Mouse (Mus musculus) thymus, adult 2 months (tissue): ENCODE measurements around the gene AU021092. TPM values are rescaled to one million over a fixed set of nuclear protein-coding genes. Genes with fewer than 3 reads are reported as not detected.
"Not testable (repeated sequence)": the region's sequence is repeated elsewhere in the genome, so short reads cannot be mapped to it uniquely, and the experiment has no call there.

Experiments
- DNase-seq: peaks from one replicate; pipeline ENCODE4 v3.0.0; 2021
- H3K27ac ChIP-seq: fragments of 200-500 bp; 2 replicates; pipeline ENCODE4 v1.5.1; 2012; ENCODE audit warnings: low read length, control low read depth; ENCODE audit not compliant: control insufficient read depth, insufficient read depth
- H3K27me3 ChIP-seq: fragments of 200-500 bp; 2 replicates; pipeline ENCODE4 v1.6.1; 2012; ENCODE audit warnings: mild to moderate bottlenecking, low read length, moderate library complexity, mixed read lengths; ENCODE audit not compliant: control insufficient read depth, insufficient read depth
- H3K36me3 ChIP-seq: fragments of 200-500 bp; 2 replicates; pipeline ENCODE4 v1.6.1; 2012; ENCODE audit warnings: mild to moderate bottlenecking, low read length, moderate library complexity; ENCODE audit not compliant: control insufficient read depth, insufficient read depth
- H3K4me1 ChIP-seq: fragments of 200-500 bp; replicated peaks from 2 replicates; pipeline ENCODE4 v1.6.1; 2012; ENCODE audit warnings: low read length; ENCODE audit not compliant: control insufficient read depth, insufficient read depth
- H3K4me3 ChIP-seq: fragments of 200-500 bp; 2 replicates; pipeline ENCODE4 v1.5.1; 2012; ENCODE audit warnings: mild to moderate bottlenecking, low read length, control low read depth, moderate library complexity; ENCODE audit not compliant: control insufficient read depth, insufficient read depth
- CTCF ChIP-seq: fragments of 200-500 bp; IDR thresholded peaks from 2 replicates; pipeline ENCODE4 v1.5.1; 2012; ENCODE audit warnings: mild to moderate bottlenecking, control low read depth, low read length, moderate library complexity, borderline replicate concordance; ENCODE audit not compliant: control insufficient read depth, poor library complexity, insufficient read depth; ENCODE audit errors: extremely low read depth
- POLR2A ChIP-seq: fragments of 200-500 bp; IDR thresholded peaks from 2 replicates; pipeline ENCODE4 v1.6.1; 2012; ENCODE audit warnings: mild to moderate bottlenecking, low read length, control low read depth, moderate library complexity; ENCODE audit not compliant: control insufficient read depth, poor library complexity, insufficient read depth; ENCODE audit errors: extremely low read depth
- WGBS: fragments of 180-500 bp; shearing (Covaris S2); methylation state at CpG from one replicate; pipeline ENCODE4 v1.1.7; 2018; 5-methylcytosine and 5-hydroxymethylcytosine counted together
- polyA plus RNA-seq: library from polyadenylated mRNA; depleted of rRNA; stranded (reverse); fragments of >200 nt; gene quantifications from 2 replicates; pipeline ENCODE4 v1.2.3, GENCODE M21; 2012

The AU021092 gene
- polyA plus RNA-seq, 1 experiment: 2.8 TPM

GRCm38 (mm10) chr16:5232982-5233381 lies 10.9 kb upstream of the AU021092 start:
- Histone ChIP-seq H3K27ac (no peak overlapping the region), H3K27me3 (no peaks in the 10 kb centered on the region), H3K4me1 (peaks cover 4% of the 10 kb centered on the region), H3K36me3 (no peaks in the 10 kb centered on the region), H3K4me3 (no peak overlapping the region)
- WGBS: 81% methylated on average over 4 of the region's 4 CpGs
- no peak for DNase-seq
- no peak for TF ChIP-seq POLR2A
- no peak for TF ChIP-seq CTCF

DNA sequence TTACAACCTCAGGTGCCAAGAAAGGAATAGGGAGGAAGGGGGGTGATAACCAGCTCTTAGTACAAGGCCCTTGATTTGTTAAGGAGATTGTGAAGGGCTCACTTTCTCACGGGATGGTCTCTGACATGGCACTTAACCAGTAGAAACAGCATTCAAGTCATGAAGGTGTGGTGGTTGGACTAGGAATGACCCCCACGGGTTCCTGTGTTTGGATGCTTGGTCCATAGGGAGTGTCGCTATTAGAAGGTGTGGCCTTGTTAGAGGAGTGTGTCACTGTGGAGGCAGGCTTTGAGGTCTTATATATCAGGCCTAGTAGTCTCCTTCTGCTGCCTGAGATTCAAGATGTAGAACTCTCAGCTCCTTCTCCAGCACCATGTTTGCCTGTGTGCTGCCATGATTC lies 6.0 kb upstream of the AU021092 start:
- not testable (repeated sequence) for H3K36me3 ChIP-seq, H3K4me1 ChIP-seq, DNase-seq, H3K27ac ChIP-seq, H3K4me3 ChIP-seq, H3K27me3 ChIP-seq
- WGBS: 83% methylated on average over 3 of the region's 3 CpGs

DNA sequence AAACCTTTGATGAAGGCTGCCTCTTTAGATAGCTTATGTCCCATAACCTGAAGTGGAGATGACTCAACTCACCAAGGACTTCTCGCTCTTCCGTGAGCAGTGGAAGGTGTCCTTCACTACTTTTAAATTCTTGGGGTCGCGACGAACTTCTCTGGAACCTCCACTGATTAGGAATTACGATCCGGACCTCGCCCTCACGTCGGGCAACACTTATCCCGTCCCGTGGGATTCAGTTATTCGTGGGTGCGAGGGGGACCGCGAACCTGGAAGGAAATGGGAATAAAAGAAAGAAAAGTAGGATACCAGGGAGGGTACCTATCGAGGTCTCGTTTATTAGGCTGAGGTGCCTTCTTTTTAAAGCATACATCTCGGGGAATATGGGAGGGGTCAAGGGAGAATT lies 5.4 kb upstream of the AU021092 start:
- not testable (repeated sequence) for H3K4me3 ChIP-seq, H3K27ac ChIP-seq, H3K36me3 ChIP-seq, DNase-seq, H3K27me3 ChIP-seq, H3K4me1 ChIP-seq
- WGBS: 89% methylated on average over 19 of the region's 19 CpGs

DNA sequence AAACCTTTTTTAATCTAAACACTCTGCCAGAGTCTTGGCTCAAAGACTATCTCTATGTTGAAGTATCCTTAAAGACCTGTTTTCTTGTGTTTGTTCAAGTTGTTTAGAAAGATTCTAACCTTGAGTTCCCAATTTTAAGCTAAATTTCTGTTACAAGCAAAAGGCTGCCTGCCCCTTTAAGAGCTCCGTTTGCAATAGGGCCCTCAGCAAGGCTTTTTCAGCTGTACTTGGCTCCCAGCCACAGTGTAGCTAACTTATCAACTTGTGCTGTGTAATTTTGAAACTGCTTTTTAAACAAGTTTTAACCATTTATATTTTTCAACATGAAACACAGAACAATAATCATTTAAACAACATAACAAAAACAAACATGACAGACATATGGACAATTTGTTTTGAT lies 4.4 kb upstream of the AU021092 start:
- WGBS: 9% methylated on average over 1 of the region's 1 CpGs
- not testable (repeated sequence) for H3K36me3 ChIP-seq, DNase-seq

GRCm38 (mm10) chr16:5221403-5221802 lies 696 bp downstream of the AU021092 start:
- Histone ChIP-seq H3K27me3 (no peaks in the 10 kb centered on the region), H3K4me1 (no peaks in the 10 kb centered on the region), H3K27ac (no peak overlapping the region), H3K36me3 (no peaks in the 10 kb centered on the region), H3K4me3 (no peak overlapping the region)
- WGBS: 72% methylated on average over 4 of the region's 4 CpGs
- TF ChIP-seq POLR2A (no peak), CTCF (no peak)
- DNase-seq: no peak

More for the DNA sequence above, 4.4 kb upstream of the AU021092 start:
- H3K27ac ChIP-seq, H3K4me3 ChIP-seq, H3K4me1 ChIP-seq, H3K27me3 ChIP-seq: not testable (repeated sequence)

GRCm38 (mm10) chr16:5217341-5218133 lies 4.6 kb downstream of the AU021092 start:
- no peak for TF ChIP-seq CTCF
- TF ChIP-seq POLR2A: no peak
- no peak for DNase-seq
- H3K36me3 ChIP-seq: no peaks in the 10 kb centered on the region
- H3K27me3 ChIP-seq: no peaks in the 10 kb centered on the region
- H3K4me3 ChIP-seq: no peak overlapping the region
- WGBS: 83% methylated on average over 5 of the region's 5 CpGs
- no peaks in the 10 kb centered on the region for H3K4me1 ChIP-seq
- no peak overlapping the region for H3K27ac ChIP-seq

DNA sequence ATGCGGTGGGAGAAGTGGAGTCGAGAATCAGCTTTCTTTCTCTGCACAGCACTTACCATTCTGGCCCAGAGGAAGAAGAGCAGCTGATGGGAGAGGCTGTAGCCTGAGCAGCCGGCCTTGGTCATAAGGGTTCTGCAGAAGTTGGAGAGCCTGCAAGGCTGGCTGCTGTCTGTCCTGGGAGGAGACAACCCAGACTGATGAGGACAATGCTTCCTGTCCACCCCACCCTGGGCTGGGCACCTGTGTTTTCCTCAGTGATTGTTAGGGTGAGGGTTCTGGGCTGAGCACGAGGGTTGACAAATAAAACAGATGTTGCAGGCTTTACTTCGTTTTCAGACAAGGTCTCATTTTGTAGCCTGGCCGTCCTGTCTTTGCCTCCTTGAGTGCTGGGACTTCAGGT lies 5.4 kb downstream of the AU021092 start:
- no peak for DNase-seq

More for the DNA sequence above, 5.4 kb downstream of the AU021092 start:
- no peak for TF ChIP-seq CTCF
- no peak for TF ChIP-seq POLR2A
- Histone ChIP-seq H3K27ac (no peak overlapping the region), H3K36me3 (no peaks in the 10 kb centered on the region), H3K27me3 (no peaks in the 10 kb centered on the region), H3K4me3 (no peak overlapping the region), H3K4me1 (no peaks in the 10 kb centered on the region)
- WGBS: 79% methylated on average over 6 of the region's 6 CpGs
